Mouse (Mus musculus) cortical plate, adult 2 months (tissue): ENCODE results near the gene Nat8f4. TPM values are rescaled to one million over a fixed set of nuclear protein-coding genes. Genes with fewer than 3 reads are reported as not detected.
"Not testable (repeated sequence)": the region's sequence is repeated elsewhere in the genome, so short reads cannot be mapped to it uniquely, and the experiment has no call there.

ENCODE experiments used
- H3K27ac ChIP-seq: fragments of 200-500 bp; 2 replicates; pipeline ENCODE4 v1.5.1; 2012; ENCODE audit warnings: low read length, control low read depth, inconsistent platforms; ENCODE audit not compliant: insufficient read depth
- H3K4me1 ChIP-seq: fragments of 200-500 bp; 2 replicates; pipeline ENCODE4 v1.6.1; 2011; ENCODE audit warnings: low read length; ENCODE audit not compliant: control insufficient read depth, insufficient read depth
- H3K4me3 ChIP-seq: fragments of 200-500 bp; 2 replicates; pipeline ENCODE4 v1.5.1; 2011; ENCODE audit warnings: mild to moderate bottlenecking, low read length, control low read depth; ENCODE audit not compliant: insufficient read depth
- CTCF ChIP-seq: fragments of 200-500 bp; IDR thresholded peaks from 2 replicates; pipeline ENCODE4 v1.5.1; 2011; ENCODE audit warnings: mild to moderate bottlenecking, control low read depth, low read length; ENCODE audit not compliant: insufficient read depth; ENCODE audit errors: extremely low read depth
- POLR2A ChIP-seq: fragments of 200-500 bp; IDR thresholded peaks from 2 replicates; pipeline ENCODE4 v1.6.1; 2011; ENCODE audit warnings: mild to moderate bottlenecking, low read length, control low read depth; ENCODE audit not compliant: insufficient read depth; ENCODE audit errors: extremely low read depth
- polyA plus RNA-seq: library from polyadenylated mRNA; depleted of rRNA; stranded (reverse); fragments of >200 nt; gene quantifications from 2 replicates; pipeline ENCODE4 v1.2.3, GENCODE M21; 2012

Nat8f4 gene
- polyA plus RNA-seq, 1 experiment = 11.6 TPM

- Histone ChIP-seq H3K27ac (no peak overlapping the region), H3K4me1 (no peaks in the 10 kb centered on the region), H3K4me3 (no peak overlapping the region)
- no peak for TF ChIP-seq POLR2A
- TF ChIP-seq CTCF = no peak
Measured at GRCm38 (mm10) chr6:85902303-85902702, 2.4 kb downstream of the Nat8f4 start.

- not testable (repeated sequence) for H3K4me3 ChIP-seq, H3K4me1 ChIP-seq, H3K27ac ChIP-seq
Measured at GRCm38 (mm10) chr6:85898596-85899475, 5.8 kb downstream of the Nat8f4 start.

GRCm38 (mm10) chr6:85895061-85895648 is 9.5 kb downstream of the Nat8f4 start:
- not testable (repeated sequence) for H3K4me3 ChIP-seq, H3K4me1 ChIP-seq, H3K27ac ChIP-seq
- TF ChIP-seq CTCF = 0 out of 2 replicates have a peak, but pooled peaks have one; percentile 22

GRCm38 (mm10) chr6:85888961-85889360 is 15.7 kb downstream of the Nat8f4 start:
- TF ChIP-seq POLR2A = no peak
- no peak for TF ChIP-seq CTCF
- Histone ChIP-seq H3K4me3 (no peak overlapping the region), H3K27ac (no peak overlapping the region), H3K4me1 (no peaks in the 10 kb centered on the region)

- Histone ChIP-seq H3K4me1 (no peaks in the 10 kb centered on the region), H3K4me3 (no peak overlapping the region), H3K27ac (no peak overlapping the region)
- no peak for TF ChIP-seq POLR2A
Measured at GRCm38 (mm10) chr6:85884311-85884710, 20.4 kb downstream of the Nat8f4 start.

GRCm38 (mm10) chr6:85883246-85883645 is 21.4 kb downstream of the Nat8f4 start:
- not testable (repeated sequence) for H3K27ac ChIP-seq, H3K4me3 ChIP-seq

GRCm38 (mm10) chr6:85869006-85869405 is 35.7 kb downstream of the Nat8f4 start, which contains the start of gene Nat8f2:
TSS of gene Nat8f2 (minus strand) at chr6:85869158.
- H3K27ac ChIP-seq, H3K4me3 ChIP-seq, H3K4me1 ChIP-seq: not testable (repeated sequence)

More at GRCm38 (mm10) chr6:85883246-85883645, 21.4 kb downstream of the Nat8f4 start:
- H3K4me1 ChIP-seq = not testable (repeated sequence)

GRCm38 (mm10) chr6:85867726-85868690 is 36.7 kb downstream of the Nat8f4 start:
- Histone ChIP-seq H3K27ac (no peak overlapping the region), H3K4me3 (no peak overlapping the region), H3K4me1 (0 out of 2 replicates have a peak, but pooled peaks cover 2% of the 10 kb centered on the region)
- TF ChIP-seq POLR2A (no peak), CTCF (no peak)

- H3K4me3 ChIP-seq = not testable (repeated sequence)
Measured at GRCm38 (mm10) chr6:85866995-85867394, 37.7 kb downstream of the Nat8f4 start.

GRCm38 (mm10) chr6:85866166-85866565 is 38.5 kb downstream of the Nat8f4 start:
- H3K27ac ChIP-seq, H3K4me1 ChIP-seq, H3K4me3 ChIP-seq: not testable (repeated sequence)

More at GRCm38 (mm10) chr6:85866995-85867394, 37.7 kb downstream of the Nat8f4 start:
- H3K4me1 ChIP-seq, H3K27ac ChIP-seq: not testable (repeated sequence)

- H3K4me3 ChIP-seq, H3K4me1 ChIP-seq, H3K27ac ChIP-seq: not testable (repeated sequence)
Measured at GRCm38 (mm10) chr6:85864900-85865639, 39.6 kb downstream of the Nat8f4 start.
